Mouse (Mus musculus): Measurements from ENCODE around the gene A730049H05Rik. TPM values are rescaled to one million over a fixed set of nuclear protein-coding genes. Genes with fewer than 3 reads are reported as not detected.

A730049H05Rik gene
- polyA plus RNA-seq, 1 experiment, result 0.18 TPM

DNA sequence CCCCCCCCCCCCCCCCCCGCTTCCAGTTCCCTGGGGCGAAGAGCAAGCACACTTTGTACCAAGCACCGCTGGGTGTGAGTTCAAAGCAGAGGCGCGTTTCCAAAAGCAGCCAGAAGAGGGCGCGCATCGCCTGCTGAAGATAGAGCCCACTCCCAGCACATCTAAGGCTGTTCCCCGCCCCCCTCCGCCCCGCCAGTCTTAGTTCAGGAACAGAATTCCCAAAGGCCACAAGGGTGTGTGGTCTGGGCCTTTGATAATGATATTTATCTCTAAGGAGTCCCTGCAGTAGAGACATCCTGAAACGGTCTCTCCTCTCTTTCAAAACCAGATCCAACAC is 28.9 kb upstream of the A730049H05Rik start:
- no peak for TF ChIP-seq POLR2A (IDR thresholded peaks at IDR 0.05; ENCODE audit: borderline replicate concordance, insufficient read depth, low read length)
- peak; percentile 74 for TF ChIP-seq CTCF (IDR thresholded peaks at IDR 0.05; ENCODE audit: borderline replicate concordance, insufficient read depth, low read depth, low read length)
- H3K4me3 ChIP-seq (replicated peaks; ENCODE audit: insufficient read depth, low read depth, low read length), result no peak overlapping the region
- peak; percentile 58 to 76 for DNase-seq
- WGBS, result 3% methylated on average over 12 of the region's 12 CpGs
- no peaks in the 10 kb centered on the region for H3K4me1 ChIP-seq (ENCODE audit: control insufficient read depth, insufficient read depth, low read length)
- H3K27me3 ChIP-seq (ENCODE audit: control insufficient read depth, insufficient read depth, low read length), result no peaks in the 10 kb centered on the region; the same call in 1 of the 2 replicates
- H3K27ac ChIP-seq (ENCODE audit: insufficient read depth, low read length), result no peak overlapping the region

DNA sequence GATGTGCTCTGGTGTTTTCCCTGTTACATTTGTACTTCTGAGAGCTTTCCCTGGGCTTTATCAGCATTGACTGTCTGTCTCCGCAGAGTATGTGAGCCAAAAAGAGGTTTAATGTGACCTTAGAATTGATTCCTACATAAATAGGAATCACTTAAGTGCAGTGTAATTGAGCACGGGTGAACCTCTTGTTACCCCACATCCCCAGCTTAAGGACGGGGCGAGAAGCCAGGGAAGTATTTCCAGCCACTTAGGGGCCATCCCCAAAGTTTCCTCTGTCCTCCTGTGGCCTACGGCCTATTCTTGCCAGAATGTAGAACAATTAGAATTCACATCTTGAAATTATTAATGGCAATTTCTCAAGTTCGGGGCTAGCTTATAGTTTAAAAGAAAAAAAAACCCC is 22.5 kb upstream of the A730049H05Rik start:
- H3K27ac ChIP-seq (ENCODE audit: insufficient read depth, low read length), result no peak overlapping the region
- no peak for DNase-seq
- no peak for TF ChIP-seq CTCF (IDR thresholded peaks at IDR 0.05; ENCODE audit: borderline replicate concordance, insufficient read depth, low read depth, low read length)
- 66% methylated on average over 6 of the region's 6 CpGs for WGBS
- no peaks in the 10 kb centered on the region for H3K4me1 ChIP-seq (ENCODE audit: control insufficient read depth, insufficient read depth, low read length)
- H3K27me3 ChIP-seq (ENCODE audit: control insufficient read depth, insufficient read depth, low read length), result peaks cover 2% of the 10 kb centered on the region; the same call in 1 of the 2 replicates
- no peak overlapping the region for H3K4me3 ChIP-seq (replicated peaks; ENCODE audit: insufficient read depth, low read depth, low read length)

DNA sequence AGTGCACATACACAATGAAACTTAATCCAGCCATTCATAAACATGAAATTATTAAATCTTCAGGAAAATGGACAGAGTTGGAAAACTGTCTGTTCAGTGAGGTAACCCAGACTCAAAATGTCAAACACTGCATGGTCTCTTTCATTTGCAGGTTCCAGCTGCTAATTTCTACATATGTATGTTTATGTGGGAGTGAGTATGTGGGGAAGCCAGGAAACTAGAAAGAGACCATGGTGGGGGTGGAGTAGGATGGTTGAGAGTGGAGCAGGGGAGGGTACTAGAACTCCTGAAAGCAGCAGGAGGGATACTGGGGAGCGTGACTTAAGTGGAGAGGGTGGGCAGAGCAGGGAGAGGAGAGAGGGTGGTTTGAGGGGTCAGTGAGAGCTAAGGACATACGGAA is 14.8 kb upstream of the A730049H05Rik start:
- Histone ChIP-seq H3K4me1 (ENCODE audit: control insufficient read depth, insufficient read depth, low read length) (no peaks in the 10 kb centered on the region), H3K4me3 (replicated peaks; ENCODE audit: insufficient read depth, low read depth, low read length) (no peak overlapping the region), H3K27ac (ENCODE audit: insufficient read depth, low read length) (no peak overlapping the region), H3K27me3 (ENCODE audit: control insufficient read depth, insufficient read depth, low read length) (peaks cover 2% of the 10 kb centered on the region; the same call in 1 of the 2 replicates)
- no peak for DNase-seq
- WGBS, result 84% methylated on average over 2 of the region's 2 CpGs
- TF ChIP-seq CTCF (IDR thresholded peaks at IDR 0.05; ENCODE audit: borderline replicate concordance, insufficient read depth, low read depth, low read length) (no peak), POLR2A (IDR thresholded peaks at IDR 0.05; ENCODE audit: borderline replicate concordance, insufficient read depth, low read length) (no peak)

DNA sequence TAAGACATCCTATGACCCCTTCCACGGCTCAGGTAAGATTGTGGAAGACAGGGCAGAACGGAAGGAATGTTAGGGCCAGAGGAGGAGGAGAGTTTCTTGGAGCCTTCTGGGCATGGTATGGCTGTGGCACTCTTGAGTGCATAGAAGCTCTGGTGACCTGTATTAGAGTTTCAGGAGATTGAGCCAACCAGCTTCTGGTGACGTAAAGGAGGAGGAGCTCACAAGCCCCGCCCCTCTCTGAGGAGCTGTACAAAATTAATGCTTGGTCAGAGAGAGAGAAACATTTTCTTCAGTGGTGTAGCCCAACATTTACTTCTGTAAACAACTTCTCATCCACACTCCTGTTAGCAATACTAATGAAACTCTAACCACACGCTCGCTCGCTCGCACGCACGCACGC is 13.9 kb upstream of the A730049H05Rik start:
- TF ChIP-seq CTCF (IDR thresholded peaks at IDR 0.05; ENCODE audit: borderline replicate concordance, insufficient read depth, low read depth, low read length) (no peak), POLR2A (IDR thresholded peaks at IDR 0.05; ENCODE audit: borderline replicate concordance, insufficient read depth, low read length) (no peak)
- H3K4me1 ChIP-seq (ENCODE audit: control insufficient read depth, insufficient read depth, low read length), result no peaks in the 10 kb centered on the region
- no peak overlapping the region for H3K27ac ChIP-seq (ENCODE audit: insufficient read depth, low read length)
- WGBS, result 82% methylated on average over 11 of the region's 11 CpGs
- DNase-seq, result no peak
- H3K4me3 ChIP-seq (replicated peaks; ENCODE audit: insufficient read depth, low read depth, low read length), result no peak overlapping the region
- peaks cover 2% of the 10 kb centered on the region; the same call in 1 of the 2 replicates for H3K27me3 ChIP-seq (ENCODE audit: control insufficient read depth, insufficient read depth, low read length)

DNA sequence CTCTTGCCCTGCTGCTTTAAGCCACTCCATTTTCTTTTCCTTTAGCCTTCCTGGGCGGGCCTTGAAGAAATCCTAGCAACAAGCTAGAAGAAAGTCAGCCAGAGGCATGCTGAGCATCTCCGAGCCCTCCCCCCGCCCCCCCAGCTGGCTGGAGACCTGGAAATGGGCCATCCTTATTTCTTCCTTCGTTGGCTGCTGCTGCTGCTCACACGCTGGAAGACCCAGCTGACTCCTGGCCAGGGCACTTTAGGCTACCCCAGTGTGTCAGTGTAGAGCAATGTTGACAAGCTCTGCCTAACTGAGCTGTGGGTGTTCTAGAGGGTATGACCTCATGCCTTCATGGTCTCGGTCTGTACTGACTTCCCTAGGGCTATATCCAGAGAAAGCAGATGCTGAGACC is 13.1 kb upstream of the A730049H05Rik start:
- Histone ChIP-seq H3K4me3 (replicated peaks; ENCODE audit: insufficient read depth, low read depth, low read length) (no peak overlapping the region), H3K27me3 (ENCODE audit: control insufficient read depth, insufficient read depth, low read length) (no peaks in the 10 kb centered on the region; the same call in 1 of the 2 replicates), H3K27ac (ENCODE audit: insufficient read depth, low read length) (no peak overlapping the region), H3K4me1 (ENCODE audit: control insufficient read depth, insufficient read depth, low read length) (no peaks in the 10 kb centered on the region)
- no peak for TF ChIP-seq POLR2A (IDR thresholded peaks at IDR 0.05; ENCODE audit: borderline replicate concordance, insufficient read depth, low read length)
- TF ChIP-seq CTCF (IDR thresholded peaks at IDR 0.05; ENCODE audit: borderline replicate concordance, insufficient read depth, low read depth, low read length), result no peak
- peak in 1 of 2 experiments; percentile 26 for DNase-seq
- WGBS, result 17% methylated on average over 6 of the region's 6 CpGs

DNA sequence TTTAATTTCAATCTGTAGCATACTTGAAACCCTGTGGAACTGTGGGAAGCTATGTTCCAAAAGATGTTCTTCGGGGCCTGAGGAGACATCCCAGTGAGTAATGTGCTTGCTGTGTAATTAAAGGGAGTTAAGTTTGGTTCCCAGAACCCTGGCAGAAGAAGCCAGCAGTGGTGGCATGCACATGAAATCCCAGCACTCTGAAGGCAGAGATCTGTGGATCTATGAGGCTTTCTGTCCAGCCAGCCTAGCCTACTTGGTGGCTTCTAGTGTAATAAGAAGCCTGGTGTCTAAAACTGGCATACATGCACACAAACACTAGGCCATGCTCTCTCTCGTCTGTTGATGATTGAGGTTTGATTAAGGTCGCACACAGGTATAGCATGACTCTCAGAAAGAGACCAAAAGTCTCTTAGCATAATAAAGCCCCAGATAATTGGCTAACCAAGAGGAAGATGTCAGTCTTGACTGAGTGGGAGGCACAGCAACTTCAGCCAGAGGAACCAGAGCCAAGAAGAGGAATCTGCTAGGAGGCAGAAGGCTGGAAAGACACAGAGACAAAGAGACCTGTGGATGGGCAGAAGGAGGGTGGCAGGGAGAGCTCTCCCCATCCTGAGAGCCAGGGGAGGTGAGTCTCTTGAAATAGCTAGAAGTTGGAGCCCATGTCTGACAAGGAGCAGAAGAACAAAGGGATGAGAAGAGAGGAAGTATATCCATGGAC is 11.9 kb upstream of the A730049H05Rik start:
- no peaks in the 10 kb centered on the region for H3K4me1 ChIP-seq (ENCODE audit: control insufficient read depth, insufficient read depth, low read length)
- DNase-seq, result no peak
- 87% methylated on average over 3 of the region's 3 CpGs for WGBS
- H3K27ac ChIP-seq (ENCODE audit: insufficient read depth, low read length), result no peak overlapping the region
- no peaks in the 10 kb centered on the region for H3K27me3 ChIP-seq (ENCODE audit: control insufficient read depth, insufficient read depth, low read length)
- no peak for TF ChIP-seq POLR2A (IDR thresholded peaks at IDR 0.05; ENCODE audit: borderline replicate concordance, insufficient read depth, low read length)
- no peak overlapping the region for H3K4me3 ChIP-seq (replicated peaks; ENCODE audit: insufficient read depth, low read depth, low read length)

DNA sequence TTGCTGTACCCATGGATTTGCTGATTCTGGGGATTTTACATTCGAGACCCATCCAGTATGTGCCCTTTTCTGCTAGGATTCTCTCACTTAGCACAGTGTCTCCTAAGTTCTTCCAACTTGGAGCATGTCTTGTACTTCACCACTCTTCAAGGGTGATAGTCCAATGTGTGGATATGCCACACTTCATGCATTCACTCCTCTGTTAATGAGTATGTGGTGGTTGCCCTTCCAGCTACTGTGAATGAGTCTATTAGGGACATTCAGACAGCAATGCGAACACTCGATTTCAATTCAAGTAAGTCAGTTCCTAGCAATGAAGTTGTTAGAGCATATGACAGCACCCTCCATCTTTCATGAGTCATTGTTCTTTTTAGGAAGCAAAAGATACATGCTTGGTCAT is 6.5 kb upstream of the A730049H05Rik start:
- TF ChIP-seq CTCF (IDR thresholded peaks at IDR 0.05; ENCODE audit: borderline replicate concordance, insufficient read depth, low read depth, low read length) (no peak), POLR2A (IDR thresholded peaks at IDR 0.05; ENCODE audit: borderline replicate concordance, insufficient read depth, low read length) (no peak)
- WGBS, result 85% methylated on average over 3 of the region's 3 CpGs

DNA sequence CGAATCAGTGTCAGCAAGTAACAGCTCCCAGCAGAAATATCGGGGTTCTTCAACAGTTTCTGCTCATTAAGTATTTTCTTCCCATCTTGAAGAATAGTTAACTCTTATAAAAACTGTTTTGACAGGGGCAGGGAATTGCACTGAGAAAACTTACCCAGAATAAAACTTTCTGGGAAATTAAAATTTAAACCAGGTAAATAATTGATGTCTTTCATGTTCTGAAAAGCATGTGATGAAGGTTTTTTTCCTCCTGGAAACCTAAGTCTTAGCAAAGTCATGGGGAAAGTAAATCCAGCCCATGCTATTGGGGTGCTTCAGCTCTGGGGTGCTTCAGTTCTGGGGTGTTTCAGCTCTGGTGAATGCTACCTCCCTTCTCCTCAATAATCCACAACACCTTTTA is 5.7 kb upstream of the A730049H05Rik start:
- H3K27me3 ChIP-seq (ENCODE audit: control insufficient read depth, insufficient read depth, low read length), result no peaks in the 10 kb centered on the region; the same call in 1 of the 2 replicates
- TF ChIP-seq CTCF (IDR thresholded peaks at IDR 0.05; ENCODE audit: borderline replicate concordance, insufficient read depth, low read depth, low read length) (no peak), POLR2A (IDR thresholded peaks at IDR 0.05; ENCODE audit: borderline replicate concordance, insufficient read depth, low read length) (no peak)
- 98% methylated on average over 2 of the region's 2 CpGs for WGBS
- H3K4me3 ChIP-seq (replicated peaks; ENCODE audit: insufficient read depth, low read depth, low read length), result no peak overlapping the region
- no peaks in the 10 kb centered on the region; the same call in 1 of the 2 replicates for H3K4me1 ChIP-seq (ENCODE audit: control insufficient read depth, insufficient read depth, low read length)
- H3K27ac ChIP-seq (ENCODE audit: insufficient read depth, low read length), result no peak overlapping the region
- no peak for DNase-seq

More for the DNA sequence above, 6.5 kb upstream of the A730049H05Rik start:
- H3K4me3 ChIP-seq (replicated peaks; ENCODE audit: insufficient read depth, low read depth, low read length), result no peak overlapping the region
- H3K4me1 ChIP-seq (ENCODE audit: control insufficient read depth, insufficient read depth, low read length), result no peaks in the 10 kb centered on the region; the same call in 1 of the 2 replicates
- H3K27ac ChIP-seq (ENCODE audit: insufficient read depth, low read length), result no peak overlapping the region
- DNase-seq, result no peak
- H3K27me3 ChIP-seq (ENCODE audit: control insufficient read depth, insufficient read depth, low read length), result no peaks in the 10 kb centered on the region

Data from cerebellum, adult 2 months (tissue).